Mouse (Mus musculus): ENCODE results near the gene Zfp217. TPM values are rescaled to one million over a fixed set of nuclear protein-coding genes. Genes with fewer than 3 reads are reported as not detected.

Gene Zfp217
- polyA plus RNA-seq (2014; fragmentation: Nextera tagmentation; extraction: Ambion mirVana) = 3.3 and 3.4 TPM in 2 replicates

DNA sequence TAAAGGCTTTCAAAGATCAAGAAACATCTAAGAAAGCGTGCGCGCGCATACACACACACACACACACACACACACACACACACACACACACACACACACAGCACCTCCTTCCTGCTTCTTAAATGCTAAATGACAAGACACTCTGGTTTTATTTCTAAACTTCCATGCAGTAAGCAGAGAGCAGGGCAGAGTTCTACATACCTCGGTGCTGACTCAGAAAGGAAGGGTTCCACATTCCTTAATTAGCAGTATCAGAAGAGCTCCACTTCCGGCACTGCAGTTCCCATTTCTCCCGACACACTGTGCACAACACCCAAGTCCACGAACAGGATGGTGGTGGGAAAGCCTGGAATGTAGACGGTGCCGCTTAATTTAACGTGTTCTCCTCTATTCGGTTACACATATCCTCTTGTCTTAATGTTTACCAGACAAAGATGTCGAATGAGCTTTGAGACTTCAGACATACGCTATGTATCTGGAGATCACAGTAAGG is at the start of gene Zfp217:
TSS of gene Zfp217 (minus strand) at position 443 of the 493 bp plus-strand sequence.
- peak within 1 kb of the TSS in 1 of 2 experiments; percentile 7; a peak in 1 of 4 replicates for H3K4me3 ChIP-seq (ENCODE audit: control insufficient read depth in 1 of 2, insufficient read depth in 1 of 2, low read depth in 1 of 2, low read length in 2 of 2)
- 23% methylated on average over 14 of the region's 14 CpGs for WGBS

DNA sequence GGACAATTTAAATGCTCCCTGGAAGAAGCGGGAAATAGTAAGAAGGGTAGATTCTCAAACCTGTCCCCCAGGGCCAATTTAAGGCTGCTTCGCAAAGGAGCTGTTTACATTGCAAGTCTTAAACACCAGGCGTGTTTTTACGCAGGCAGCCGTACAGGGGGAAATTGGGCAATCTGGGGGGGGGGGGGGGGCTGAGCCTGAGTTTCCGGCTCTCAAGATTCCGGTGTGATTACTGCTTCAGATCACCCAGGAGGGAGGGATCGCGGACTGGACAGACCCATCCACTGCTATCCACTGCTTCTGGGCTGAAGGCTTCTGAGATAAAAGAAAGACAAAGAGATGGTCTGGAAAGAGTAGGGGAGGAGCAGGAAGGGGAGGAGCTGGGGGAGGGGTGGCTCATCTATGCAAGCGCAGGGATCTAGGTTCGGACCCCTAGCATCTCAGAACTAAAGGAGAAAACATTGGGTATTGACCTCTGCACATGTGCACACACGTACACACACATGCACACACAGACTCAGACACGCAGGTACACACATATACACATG is 47.7 kb upstream of the Zfp217 start:
- no peak overlapping the region for H3K4me2 ChIP-seq (ENCODE audit: low read length)
- no peaks in the 10 kb centered on the region for H3K9me3 ChIP-seq (ENCODE audit: control insufficient read depth, low read length)
- no peak overlapping the region for H3K4me3 ChIP-seq (ENCODE audit: control insufficient read depth in 1 of 2, insufficient read depth in 1 of 2, low read depth in 1 of 2, low read length in 2 of 2)
- H3K36me3 ChIP-seq (ENCODE audit: control insufficient read depth, insufficient read depth, low read length) = no peaks in the 10 kb centered on the region
- H3K27me3 ChIP-seq (ENCODE audit: control insufficient read depth, insufficient read depth, low read length) = no peaks in the 10 kb centered on the region
- no peak for ATAC-seq (ENCODE audit: insufficient number of reproducible peaks, insufficient read depth, low FRiP score, low read depth)
- 78% methylated on average over 13 of the region's 13 CpGs for WGBS
- peaks cover 7 to 9% of the 10 kb centered on the region in 2 experiments for H3K4me1 ChIP-seq (ENCODE audit: control insufficient read depth in 2 of 2, insufficient read depth in 2 of 2, low read length in 2 of 2)
- no peak overlapping the region for H3K27ac ChIP-seq (replicated peaks in 1 of 2; ENCODE audit: control insufficient read depth in 1 of 2, insufficient read depth in 1 of 2, low read depth in 2 of 2, low read length in 2 of 2)
- H3K9ac ChIP-seq (ENCODE audit: low read length) = no peak overlapping the region

More for the DNA sequence above, at the start of gene Zfp217:
- Histone ChIP-seq H3K27me3 (ENCODE audit: control insufficient read depth, insufficient read depth, low read length) (no peaks in the 10 kb centered on the region), H3K27ac (replicated peaks in 1 of 2; ENCODE audit: control insufficient read depth in 1 of 2, insufficient read depth in 1 of 2, low read depth in 2 of 2, low read length in 2 of 2) (peak within 1 kb of the TSS; percentile 75 to 84), H3K4me1 (ENCODE audit: control insufficient read depth in 2 of 2, insufficient read depth in 2 of 2, low read length in 2 of 2) (peaks cover 3 to 19% of the 10 kb centered on the region in 2 experiments), H3K9me3 (ENCODE audit: control insufficient read depth, low read length) (no peaks in the 10 kb centered on the region), H3K9ac (ENCODE audit: low read length) (peak within 1 kb of the TSS; percentile 42; the same call in 1 of the 2 replicates), H3K36me3 (ENCODE audit: control insufficient read depth, insufficient read depth, low read length) (no peaks in the 10 kb centered on the region), H3K4me2 (ENCODE audit: low read length) (peak within 1 kb of the TSS; percentile 43)
- ATAC-seq (ENCODE audit: insufficient number of reproducible peaks, insufficient read depth, low FRiP score, low read depth) = peak; percentile 81

- H3K27ac ChIP-seq (replicated peaks in 1 of 2; ENCODE audit: control insufficient read depth in 1 of 2, insufficient read depth in 1 of 2, low read depth in 2 of 2, low read length in 2 of 2) = no peak overlapping the region
- H3K4me2 ChIP-seq (ENCODE audit: low read length) = no peak overlapping the region
- no peak for ATAC-seq (ENCODE audit: insufficient number of reproducible peaks, insufficient read depth, low FRiP score, low read depth)
- peaks cover 7 to 9% of the 10 kb centered on the region in 2 experiments for H3K4me1 ChIP-seq (ENCODE audit: control insufficient read depth in 2 of 2, insufficient read depth in 2 of 2, low read length in 2 of 2)
- H3K9me3 ChIP-seq (ENCODE audit: control insufficient read depth, low read length) = no peaks in the 10 kb centered on the region
- no peaks in the 10 kb centered on the region for H3K36me3 ChIP-seq (ENCODE audit: control insufficient read depth, insufficient read depth, low read length)
- 95% methylated on average over 12 of the region's 12 CpGs for WGBS
- H3K4me3 ChIP-seq (ENCODE audit: control insufficient read depth in 1 of 2, insufficient read depth in 1 of 2, low read depth in 1 of 2, low read length in 2 of 2) = no peak overlapping the region
- H3K9ac ChIP-seq (ENCODE audit: low read length) = no peak overlapping the region
- H3K27me3 ChIP-seq (ENCODE audit: control insufficient read depth, insufficient read depth, low read length) = no peaks in the 10 kb centered on the region
These were observed 46.9 kb upstream of the Zfp217 start for GRCm38 (mm10) chr2:170194845-170195244.

- ATAC-seq (ENCODE audit: insufficient number of reproducible peaks, insufficient read depth, low FRiP score, low read depth) = no peak
- Histone ChIP-seq H3K36me3 (ENCODE audit: control insufficient read depth, insufficient read depth, low read length) (no peaks in the 10 kb centered on the region), H3K27me3 (ENCODE audit: control insufficient read depth, insufficient read depth, low read length) (no peaks in the 10 kb centered on the region), H3K4me3 (ENCODE audit: control insufficient read depth in 1 of 2, insufficient read depth in 1 of 2, low read depth in 1 of 2, low read length in 2 of 2) (no peak overlapping the region), H3K4me2 (ENCODE audit: low read length) (peak overlapping the region; percentile 58), H3K4me1 (ENCODE audit: control insufficient read depth in 2 of 2, insufficient read depth in 2 of 2, low read length in 2 of 2) (peaks cover 7 to 9% of the 10 kb centered on the region in 2 experiments), H3K27ac (replicated peaks in 1 of 2; ENCODE audit: control insufficient read depth in 1 of 2, insufficient read depth in 1 of 2, low read depth in 2 of 2, low read length in 2 of 2) (no peak overlapping the region), H3K9ac (ENCODE audit: low read length) (no peak overlapping the region), H3K9me3 (ENCODE audit: control insufficient read depth, low read length) (no peaks in the 10 kb centered on the region)
- 49% methylated on average over 6 of the region's 6 CpGs for WGBS
These were observed 45.9 kb upstream of the Zfp217 start for GRCm38 (mm10) chr2:170193850-170194249.

DNA sequence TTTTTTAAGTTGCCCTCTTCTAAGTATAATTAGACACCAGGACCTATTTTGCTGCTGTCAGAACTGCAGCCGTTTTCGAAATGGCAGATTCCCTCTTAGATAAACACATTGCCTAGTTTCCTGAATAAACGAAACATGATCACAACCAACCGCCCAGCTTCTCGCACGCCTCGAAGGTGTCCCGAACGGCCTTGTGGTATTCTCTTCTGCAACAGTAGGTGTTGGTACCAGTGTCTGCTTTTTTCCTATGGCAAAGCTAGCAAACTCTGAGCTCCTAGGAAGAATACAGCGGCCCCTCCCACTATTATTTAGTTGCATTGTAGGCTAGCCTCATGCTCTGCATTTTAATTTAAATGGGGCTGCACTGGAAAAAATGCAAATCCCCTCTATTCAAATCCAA is 45.3 kb upstream of the Zfp217 start:
- ATAC-seq (ENCODE audit: insufficient number of reproducible peaks, insufficient read depth, low FRiP score, low read depth) = no peak
- Histone ChIP-seq H3K27ac (replicated peaks in 1 of 2; ENCODE audit: control insufficient read depth in 1 of 2, insufficient read depth in 1 of 2, low read depth in 2 of 2, low read length in 2 of 2) (no peak overlapping the region; a peak in 1 of 4 replicates), H3K4me1 (ENCODE audit: control insufficient read depth in 2 of 2, insufficient read depth in 2 of 2, low read length in 2 of 2) (peaks cover 7 to 9% of the 10 kb centered on the region in 2 experiments), H3K4me2 (ENCODE audit: low read length) (peak overlapping the region; percentile 58), H3K36me3 (ENCODE audit: control insufficient read depth, insufficient read depth, low read length) (no peaks in the 10 kb centered on the region), H3K9ac (ENCODE audit: low read length) (peak overlapping the region; percentile 56), H3K27me3 (ENCODE audit: control insufficient read depth, insufficient read depth, low read length) (no peaks in the 10 kb centered on the region), H3K9me3 (ENCODE audit: control insufficient read depth, low read length) (no peaks in the 10 kb centered on the region), H3K4me3 (ENCODE audit: control insufficient read depth in 1 of 2, insufficient read depth in 1 of 2, low read depth in 1 of 2, low read length in 2 of 2) (peak overlapping the region; percentile 8 to 36)
- WGBS = 4% methylated on average over 10 of the region's 10 CpGs

DNA sequence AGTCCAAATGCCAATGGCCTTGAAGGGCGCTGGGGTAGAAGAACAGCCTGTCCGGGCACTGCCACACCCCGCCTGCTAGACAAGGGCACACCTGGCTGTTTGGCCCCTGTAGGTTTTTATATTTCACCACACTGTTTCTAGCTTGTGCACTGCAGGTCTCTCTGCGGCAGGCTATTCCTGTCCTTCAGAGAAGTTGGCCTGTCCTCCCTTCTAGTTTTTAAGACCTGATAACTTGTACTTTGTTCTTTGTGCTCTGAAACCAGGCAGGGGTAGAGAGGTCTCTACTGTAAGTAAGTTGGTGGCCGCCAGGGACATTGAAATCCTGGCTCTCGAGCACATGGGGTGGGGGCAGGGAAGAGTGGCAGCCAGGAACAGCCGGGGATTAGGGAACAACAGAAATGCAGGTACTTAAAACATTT is 44.8 kb upstream of the Zfp217 start:
- H3K4me1 ChIP-seq (ENCODE audit: control insufficient read depth in 2 of 2, insufficient read depth in 2 of 2, low read length in 2 of 2) = peaks cover 7 to 9% of the 10 kb centered on the region in 2 experiments
- WGBS = 25% methylated on average over 7 of the region's 7 CpGs
- H3K4me3 ChIP-seq (ENCODE audit: control insufficient read depth in 1 of 2, insufficient read depth in 1 of 2, low read depth in 1 of 2, low read length in 2 of 2) = peak overlapping the region in 1 of 2 experiments; percentile 8; a peak in 1 of 4 replicates
- no peaks in the 10 kb centered on the region for H3K9me3 ChIP-seq (ENCODE audit: control insufficient read depth, low read length)
- no peaks in the 10 kb centered on the region for H3K36me3 ChIP-seq (ENCODE audit: control insufficient read depth, insufficient read depth, low read length)
- H3K27me3 ChIP-seq (ENCODE audit: control insufficient read depth, insufficient read depth, low read length) = no peaks in the 10 kb centered on the region
- peak overlapping the region; percentile 56; the same call in 1 of the 2 replicates for H3K9ac ChIP-seq (ENCODE audit: low read length)
- peak overlapping the region; percentile 58 for H3K4me2 ChIP-seq (ENCODE audit: low read length)
- peak; percentile 67; the same call in 1 of the 2 replicates for ATAC-seq (ENCODE audit: insufficient number of reproducible peaks, insufficient read depth, low FRiP score, low read depth)
- peak overlapping the region; percentile 52 to 55; a peak in 3 of 4 replicates for H3K27ac ChIP-seq (replicated peaks in 1 of 2; ENCODE audit: control insufficient read depth in 1 of 2, insufficient read depth in 1 of 2, low read depth in 2 of 2, low read length in 2 of 2)

DNA sequence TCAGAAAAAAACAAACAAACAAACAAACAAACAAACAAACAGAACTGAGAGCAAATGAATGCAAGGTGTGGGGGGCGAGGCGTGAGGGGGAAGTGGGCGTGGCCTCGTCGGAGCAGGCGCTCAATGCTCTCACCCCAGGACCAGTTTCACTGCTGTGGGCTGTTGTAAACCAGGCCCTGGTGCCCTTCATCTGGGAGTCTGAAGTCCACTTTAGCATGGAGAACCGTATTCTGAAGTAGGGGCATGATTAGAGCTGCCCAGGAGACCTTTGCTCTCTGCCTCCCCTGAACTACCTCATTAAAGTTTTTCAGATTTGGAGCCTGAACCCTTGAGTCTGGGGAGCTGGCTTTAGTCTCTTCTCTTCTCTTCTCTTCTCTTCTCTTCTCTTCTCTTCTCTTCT is 40.8 kb upstream of the Zfp217 start:
- H3K9ac ChIP-seq (ENCODE audit: low read length) = no peak overlapping the region
- no peak overlapping the region for H3K27ac ChIP-seq (replicated peaks in 1 of 2; ENCODE audit: control insufficient read depth in 1 of 2, insufficient read depth in 1 of 2, low read depth in 2 of 2, low read length in 2 of 2)
- no peaks in the 10 kb centered on the region for H3K27me3 ChIP-seq (ENCODE audit: control insufficient read depth, insufficient read depth, low read length)
- H3K4me3 ChIP-seq (ENCODE audit: control insufficient read depth in 1 of 2, insufficient read depth in 1 of 2, low read depth in 1 of 2, low read length in 2 of 2) = no peak overlapping the region
- no peak overlapping the region for H3K4me2 ChIP-seq (ENCODE audit: low read length)
- peaks cover 10 to 23% of the 10 kb centered on the region in 2 experiments for H3K4me1 ChIP-seq (ENCODE audit: control insufficient read depth in 2 of 2, insufficient read depth in 2 of 2, low read length in 2 of 2)
- 89% methylated on average over 7 of the region's 7 CpGs for WGBS
- H3K36me3 ChIP-seq (ENCODE audit: control insufficient read depth, insufficient read depth, low read length) = no peaks in the 10 kb centered on the region
- no peaks in the 10 kb centered on the region for H3K9me3 ChIP-seq (ENCODE audit: control insufficient read depth, low read length)
- ATAC-seq (ENCODE audit: insufficient number of reproducible peaks, insufficient read depth, low FRiP score, low read depth) = no peak
